Mouse (Mus musculus) E14TG2a.4 (cell line): ENCODE results near the gene Ttc26.

Experiments
- H3K27me3 ChIP-seq: 2 replicates; pipeline ENCODE4 v1.6.1; 2014; ENCODE audit warnings: low read length, control low read depth; ENCODE audit not compliant: insufficient read depth
- H3K36me3 ChIP-seq: 2 replicates; pipeline ENCODE4 v1.6.1; 2014; ENCODE audit warnings: low read length, control low read depth; ENCODE audit not compliant: insufficient read depth
- H3K4me1 ChIP-seq: replicated peaks from 2 replicates; pipeline ENCODE4 v1.6.1; 2014; ENCODE audit warnings: low read depth, low read length, control low read depth
- H3K4me3 ChIP-seq: replicated peaks from 2 replicates; pipeline ENCODE4 v1.5.1; 2014; ENCODE audit warnings: mild to moderate bottlenecking, low read length
- H3K9me3 ChIP-seq: 2 replicates; pipeline ENCODE4 v1.6.1; 2014; ENCODE audit warnings: low read length, control low read depth
- CTCF ChIP-seq: conservative IDR thresholded peaks from 2 replicates; pipeline ENCODE4 v1.5.1; 2014; ENCODE audit warnings: low read length
- NANOG ChIP-seq: IDR thresholded peaks from 2 replicates; pipeline ENCODE4 v1.6.1; 2014; ENCODE audit warnings: borderline replicate concordance, low read length, mixed read lengths
- POU5F1 ChIP-seq: IDR thresholded peaks from 2 replicates; pipeline ENCODE4 v1.6.1; 2014; ENCODE audit warnings: low read length, borderline replicate concordance

The Ttc26 gene

GRCm38 (mm10) chr6:38469591-38469990 is 88.3 kb downstream of the Ttc26 start:
- Histone ChIP-seq H3K9me3 (no peaks in the 10 kb centered on the region), H3K4me1 (no peaks in the 10 kb centered on the region), H3K36me3 (peaks cover 54% of the 10 kb centered on the region), H3K4me3 (no peak overlapping the region), H3K27me3 (no peaks in the 10 kb centered on the region)
- TF ChIP-seq POU5F1 = no peak
- peak; percentile 44 for TF ChIP-seq CTCF
- no peak for TF ChIP-seq NANOG
